Mouse (Mus musculus) heart, adult 10 weeks (tissue): ENCODE results near the gene Sfxn2. TPM values are rescaled to one million over a fixed set of nuclear protein-coding genes. Genes with fewer than 3 reads are reported as not detected.

Experiments
- polyA plus RNA-seq: library from polyadenylated mRNA; stranded (reverse); fragments of 350-450 nt; fragmentation: Illumina TruSeq; extraction: RNeasy Lipid Tissue Mini Kit (QIAGEN cat#74804); gene quantifications from one replicate; pipeline ENCODE4 v1.2.3, GENCODE M21; 2014; ENCODE audit warnings: low read depth, low replicate concordance

The Sfxn2 gene
- 5.6 TPM for polyA plus RNA-seq

GRCm38 (mm10) chr19:46572951-46573937 lies at the start of gene Sfxn2, which contains the start of gene Arl3:
Gene Sfxn2 (plus strand): TSS chr19:46573365.
Gene Arl3 (minus strand): TSS chr19:46573198.

GRCm38 (mm10) chr19:46598720-46599252 lies 25.6 kb downstream of the Sfxn2 start, which contains the start of gene Wbp1l:
Gene Wbp1l (plus strand): TSS chr19:46599084.

Other genes with a start within 250 kb of the Sfxn2 start
- gene Psd, start 246.2 kb upstream of the Sfxn2 start, polyA plus RNA-seq, result 1.1 TPM
- gene Fbxl15, start 245.2 kb upstream of the Sfxn2 start, polyA plus RNA-seq, result 4.8 TPM
- gene Cuedc2, start 234.7 kb upstream of the Sfxn2 start, polyA plus RNA-seq, result 100 TPM
- gene Mfsd13a, start 232.2 kb upstream of the Sfxn2 start, polyA plus RNA-seq, result 2.7 TPM
- gene 2310034G01Rik, start 223.1 kb upstream of the Sfxn2 start, polyA plus RNA-seq, result 0.89 TPM
- gene Actr1a, start 177.6 kb upstream of the Sfxn2 start, polyA plus RNA-seq, result 83.6 TPM
- 7.3 TPM for gene Sufu, start 176.5 kb upstream of the Sfxn2 start, polyA plus RNA-seq
- gene Trim8, start 71.7 kb upstream of the Sfxn2 start, polyA plus RNA-seq, result 17.6 TPM
- gene Arl3, start 167 bp upstream of the Sfxn2 start, polyA plus RNA-seq, result 88.9 TPM
- 45.2 TPM for gene Wbp1l, start 25.7 kb downstream of the Sfxn2 start, polyA plus RNA-seq
- gene Cyp17a1, start 99.8 kb downstream of the Sfxn2 start, polyA plus RNA-seq, result 0.24 TPM
- 9.9 TPM for gene Borcs7, start 116.5 kb downstream of the Sfxn2 start, polyA plus RNA-seq
- 73.4 TPM for gene As3mt, start 134.1 kb downstream of the Sfxn2 start, polyA plus RNA-seq
- gene Cnnm2, start 188.2 kb downstream of the Sfxn2 start, polyA plus RNA-seq, result 4.2 TPM